Mouse (Mus musculus): Measurements from ENCODE around the gene Ralgapb.

GRCm38 (mm10) chr2:158410022-158411014 lies 670 bp downstream of the Ralgapb start:
- TF ChIP-seq CTCF (IDR thresholded peaks at IDR 0.05; ENCODE audit: borderline replicate concordance, insufficient read depth, low read length) (no peak), POLR2A (IDR thresholded peaks at IDR 0.05; ENCODE audit: low read depth, low read length) (no peak)
